Mouse (Mus musculus): ENCODE results near the gene Rai2. TPM values are rescaled to one million over a fixed set of nuclear protein-coding genes. Genes with fewer than 3 reads are reported as not detected.

Gene Rai2
- total RNA-seq (2021), result 10 to 100 TPM in 1 of 2 experiments, 1 to 10 TPM in 1; 9.5 to 11.4 TPM
- long read RNA-seq, partial matches to known transcripts, result 4 of 7 reads
- long read RNA-seq, other reads (novel, unspliced or antisense), result 1 of 7 reads

- DNase-seq (ENCODE audit: low spot score in 2 of 2), result peak; percentile 21 to 44
Measured at GRCm38 (mm10) chrX:161716865-161717763, at the start of gene Rai2. Rai2 (plus strand) TSS chrX:161717069.

GRCm38 (mm10) chrX:161689336-161689735, 27.5 kb upstream of the Rai2 start:
- no peak for DNase-seq (ENCODE audit: low spot score in 2 of 2)

GRCm38 (mm10) chrX:161716503-161716864, 385 bp upstream of the Rai2 start:
- DNase-seq (ENCODE audit: low spot score in 2 of 2), result no peak

- peak in 1 of 2 experiments; percentile 31 for DNase-seq (ENCODE audit: low spot score in 2 of 2)
Measured at GRCm38 (mm10) chrX:161717764-161718382, 1.0 kb downstream of the Rai2 start.

GRCm38 (mm10) chrX:161718548-161718947, 1.7 kb downstream of the Rai2 start:
- no peak for DNase-seq (ENCODE audit: low spot score in 2 of 2)

- no peak for DNase-seq (ENCODE audit: low spot score in 2 of 2)
Measured at GRCm38 (mm10) chrX:161721082-161721481, 4.2 kb downstream of the Rai2 start.

GRCm38 (mm10) chrX:161723391-161723808, 6.5 kb downstream of the Rai2 start:
- no peak for DNase-seq (ENCODE audit: low spot score in 2 of 2)

GRCm38 (mm10) chrX:161726257-161726656, 9.4 kb downstream of the Rai2 start:
- DNase-seq (ENCODE audit: low spot score in 2 of 2), result no peak

GRCm38 (mm10) chrX:161728507-161728906, 11.6 kb downstream of the Rai2 start:
- no peak for DNase-seq (ENCODE audit: low spot score in 2 of 2)

GRCm38 (mm10) chrX:161730026-161730425, 13.2 kb downstream of the Rai2 start:
- no peak for DNase-seq (ENCODE audit: low spot score in 2 of 2)

GRCm38 (mm10) chrX:161731859-161732258, 15.0 kb downstream of the Rai2 start:
- no peak for DNase-seq (ENCODE audit: low spot score in 2 of 2)

GRCm38 (mm10) chrX:161733581-161734309, 16.9 kb downstream of the Rai2 start:
- no peak for DNase-seq (ENCODE audit: low spot score in 2 of 2)

- DNase-seq (ENCODE audit: low spot score in 2 of 2), result no peak
Measured at GRCm38 (mm10) chrX:161734310-161734676, 17.4 kb downstream of the Rai2 start.

- DNase-seq (ENCODE audit: low spot score in 2 of 2), result no peak
Measured at GRCm38 (mm10) chrX:161739374-161739773, 22.5 kb downstream of the Rai2 start.

- no peak for DNase-seq (ENCODE audit: low spot score in 2 of 2)
Measured at GRCm38 (mm10) chrX:161743080-161743479, 26.2 kb downstream of the Rai2 start.

GRCm38 (mm10) chrX:161745296-161745695, 28.4 kb downstream of the Rai2 start:
- no peak for DNase-seq (ENCODE audit: low spot score in 2 of 2)

GRCm38 (mm10) chrX:161747337-161747736, 30.5 kb downstream of the Rai2 start:
- no peak for DNase-seq (ENCODE audit: low spot score in 2 of 2)

- DNase-seq (ENCODE audit: low spot score in 2 of 2), result no peak
Measured at GRCm38 (mm10) chrX:161753514-161753913, 36.6 kb downstream of the Rai2 start.

- peak in 1 of 2 experiments; percentile 17 for DNase-seq (ENCODE audit: low spot score in 2 of 2)
Measured at GRCm38 (mm10) chrX:161776321-161776962, 59.6 kb downstream of the Rai2 start.

- no peak for DNase-seq (ENCODE audit: low spot score in 2 of 2)
Measured at GRCm38 (mm10) chrX:161780321-161781034, 63.6 kb downstream of the Rai2 start.

Measured in layer of hippocampus, postnatal 10 days (tissue).